Mouse (Mus musculus): ENCODE results near the gene Dync2li1.

Dync2li1 gene

GRCm38 (mm10) chr17:84626276-84626856, at the start of gene Dync2li1:
Gene Dync2li1, plus strand, starts transcription at chr17:84626496.
- peak; percentile 94 for DNase-seq

DNA sequence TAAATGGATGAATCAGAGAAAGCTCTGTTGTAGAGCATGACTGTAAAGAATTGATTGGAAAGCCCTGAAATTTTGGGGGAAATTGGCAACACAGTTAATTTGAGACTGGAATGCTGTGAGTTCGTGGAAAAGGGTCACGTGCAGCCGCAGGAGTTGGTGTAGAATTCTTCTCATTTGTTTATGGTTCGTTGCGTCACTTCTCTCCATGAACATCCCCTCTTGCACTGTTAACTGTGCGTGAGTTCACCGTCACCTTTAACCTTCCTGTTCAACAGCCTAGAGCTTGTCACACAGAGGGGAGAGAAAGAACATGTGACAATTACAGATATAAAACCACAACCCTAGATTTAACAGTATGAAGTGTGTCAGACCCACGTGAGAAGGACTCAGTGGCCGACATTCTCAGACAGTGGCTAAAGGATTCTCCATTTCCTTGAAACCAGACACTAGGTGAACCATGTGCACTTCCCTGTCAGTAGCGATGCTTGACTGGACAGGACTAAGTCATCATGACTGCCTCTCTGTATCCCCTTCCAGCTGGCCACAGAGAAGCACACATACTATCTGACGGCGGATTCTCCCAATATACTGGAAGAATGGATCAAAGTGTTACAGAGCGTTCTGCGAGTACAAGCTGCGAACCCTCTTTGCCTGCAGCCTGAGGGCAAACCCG, 49.5 kb upstream of the Dync2li1 start:
- no peak for DNase-seq

DNA sequence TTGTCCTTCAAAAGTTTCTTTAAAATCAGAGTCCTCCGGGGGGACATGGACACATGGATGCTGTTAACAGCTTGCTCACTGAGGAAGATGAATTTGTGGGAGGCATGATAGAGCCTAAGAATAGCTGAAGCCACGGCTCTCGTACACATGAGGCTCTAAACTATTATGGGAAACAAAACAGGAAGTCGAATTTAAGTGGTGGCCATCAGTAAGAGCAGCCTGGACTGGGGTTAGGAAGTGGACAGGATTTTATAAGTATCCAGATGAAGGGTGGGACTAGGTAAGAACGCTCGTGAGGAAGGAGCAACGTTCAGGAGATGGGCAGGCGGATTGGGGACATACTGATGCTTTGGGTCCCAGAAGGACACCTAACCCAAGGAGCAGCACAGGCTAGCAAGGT, 47.0 kb upstream of the Dync2li1 start:
- DNase-seq, result no peak

GRCm38 (mm10) chr17:84579817-84580216, 46.5 kb upstream of the Dync2li1 start:
- no peak for DNase-seq

DNA sequence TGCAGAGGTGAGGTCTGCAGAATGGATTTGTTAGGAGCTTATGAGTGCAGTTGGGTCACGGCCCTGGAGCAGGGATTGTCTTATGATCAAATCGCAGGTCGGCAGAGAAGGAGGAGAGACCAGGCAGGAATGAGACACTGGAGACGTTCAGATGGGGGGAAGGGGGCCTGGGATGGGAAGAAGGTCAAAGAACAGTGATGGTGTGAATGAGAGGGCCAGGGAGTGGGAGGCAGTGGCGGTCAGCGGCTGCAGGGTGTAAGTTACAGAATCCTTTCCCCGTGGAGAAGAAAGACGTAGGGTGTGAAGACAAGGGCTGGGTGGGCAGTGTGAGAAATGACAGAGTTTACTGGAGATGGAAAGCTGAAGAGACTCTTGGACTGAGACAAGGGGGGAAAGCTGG, 45.5 kb upstream of the Dync2li1 start:
- DNase-seq, result no peak

DNA sequence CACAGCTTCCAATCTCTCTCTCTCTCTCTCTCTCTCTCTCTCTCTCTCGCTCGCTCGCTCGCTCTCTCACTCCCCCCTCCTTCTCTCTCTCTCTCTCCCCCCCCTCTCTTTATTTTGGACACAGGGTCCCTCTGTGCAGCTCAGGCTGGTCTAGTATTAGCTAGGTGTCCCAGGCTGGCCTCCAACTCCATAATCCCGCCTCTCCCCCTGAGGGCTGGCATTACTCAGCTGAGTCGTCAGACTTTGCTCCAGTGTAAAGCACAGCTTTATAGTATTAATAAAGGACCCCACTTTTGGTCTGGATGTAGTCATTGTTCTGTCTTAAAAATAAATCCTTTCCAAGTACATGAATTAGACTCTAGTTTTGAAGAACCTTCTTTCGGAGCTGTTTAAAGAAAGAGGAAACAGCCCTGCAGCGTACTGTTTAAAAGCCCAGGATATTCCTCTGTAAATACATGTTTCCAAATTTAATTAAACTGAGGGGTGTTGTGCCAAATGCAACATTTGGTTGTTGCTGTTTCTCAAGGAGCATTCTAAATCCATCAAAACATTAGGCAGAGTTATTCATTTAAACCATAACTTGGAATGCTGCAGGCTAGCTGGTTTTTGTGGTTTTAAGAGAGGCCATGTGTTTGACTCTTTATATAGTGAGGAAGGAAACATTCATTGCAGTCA, 44.4 kb upstream of the Dync2li1 start:
- DNase-seq, result no peak

GRCm38 (mm10) chr17:84584107-84584506, 42.2 kb upstream of the Dync2li1 start:
- no peak for DNase-seq

- DNase-seq, result peak; percentile 26
These were observed 41.2 kb upstream of the Dync2li1 start for GRCm38 (mm10) chr17:84585104-84585503.

- DNase-seq, result no peak
These were observed 36.2 kb upstream of the Dync2li1 start for GRCm38 (mm10) chr17:84590065-84590464.

DNA sequence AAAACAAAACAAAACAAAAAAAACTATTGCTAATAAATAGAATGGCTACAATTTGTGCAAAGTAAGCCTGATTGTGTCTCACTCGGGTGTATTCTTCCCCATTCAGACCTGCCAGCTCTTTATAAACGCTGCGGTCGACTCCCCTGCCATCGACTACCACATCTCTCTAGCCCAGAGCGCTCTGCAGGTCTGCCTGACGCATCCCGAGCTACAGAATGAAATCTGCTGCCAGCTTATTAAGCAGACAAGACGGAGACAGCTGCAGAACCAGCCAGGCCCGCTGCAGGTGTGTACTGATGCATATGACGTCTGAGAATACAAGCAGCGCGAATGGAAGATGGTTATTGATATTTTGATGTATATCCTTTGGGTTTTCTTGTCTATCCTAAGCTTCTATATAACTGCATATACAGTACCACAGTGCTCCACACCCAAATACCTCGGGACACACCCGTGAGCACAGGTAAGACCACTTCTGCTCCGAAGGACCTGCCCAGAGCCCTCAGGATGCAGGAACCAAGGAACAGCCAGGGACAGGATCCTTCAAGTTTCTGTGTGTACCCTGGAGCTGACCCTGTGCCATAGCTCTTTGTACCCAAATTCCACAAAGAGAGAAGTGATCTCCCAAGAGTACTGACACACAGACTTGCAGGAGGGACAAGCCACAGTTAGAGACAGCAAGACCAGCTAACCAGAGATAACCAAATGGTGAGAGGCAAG, 34.7 kb upstream of the Dync2li1 start:
- DNase-seq, result no peak

DNA sequence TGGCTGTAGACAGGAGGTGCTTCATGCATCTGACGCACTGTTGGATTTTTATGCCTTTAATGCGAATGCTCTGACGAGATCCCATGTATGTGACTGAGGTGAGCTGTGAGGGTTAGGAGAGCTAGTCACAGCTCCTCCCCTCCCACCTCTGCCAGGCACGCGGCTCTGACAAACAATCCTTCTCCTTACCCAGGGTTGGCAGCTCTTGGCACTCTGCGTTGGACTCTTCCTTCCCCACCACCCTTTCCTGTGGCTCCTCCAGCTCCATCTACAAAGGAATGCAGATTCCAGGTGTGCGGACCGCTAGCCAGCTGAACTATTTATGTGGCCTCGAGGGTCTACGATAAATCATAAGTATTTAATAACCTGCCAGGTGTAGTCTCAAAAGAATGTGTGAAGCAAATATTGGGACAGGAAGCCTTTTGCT, 30.3 kb upstream of the Dync2li1 start:
- no peak for DNase-seq

DNA sequence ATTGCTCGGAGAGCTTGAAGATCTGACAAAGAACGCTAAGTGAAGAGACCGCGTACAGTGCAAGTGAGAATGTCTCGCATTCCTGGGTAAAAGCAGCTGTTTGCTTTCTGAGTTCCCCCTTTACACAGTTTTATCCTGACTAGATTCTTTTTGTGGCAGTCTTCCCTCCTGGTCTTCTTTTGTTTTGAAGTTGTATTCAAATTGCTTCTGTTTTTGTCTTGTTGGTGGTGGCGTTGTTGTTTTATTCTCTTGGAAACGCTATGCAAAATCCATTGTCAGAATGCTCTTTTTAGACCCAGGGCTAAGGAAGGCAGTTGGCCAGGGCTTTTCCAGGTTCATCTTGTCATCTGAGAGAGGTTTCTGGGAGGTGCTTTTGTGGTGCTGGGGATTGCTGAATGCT, 29.8 kb upstream of the Dync2li1 start:
- no peak for DNase-seq

GRCm38 (mm10) chr17:84597859-84598258, 28.4 kb upstream of the Dync2li1 start:
- DNase-seq, result no peak

GRCm38 (mm10) chr17:84598928-84599327, 27.4 kb upstream of the Dync2li1 start:
- DNase-seq, result no peak

DNA sequence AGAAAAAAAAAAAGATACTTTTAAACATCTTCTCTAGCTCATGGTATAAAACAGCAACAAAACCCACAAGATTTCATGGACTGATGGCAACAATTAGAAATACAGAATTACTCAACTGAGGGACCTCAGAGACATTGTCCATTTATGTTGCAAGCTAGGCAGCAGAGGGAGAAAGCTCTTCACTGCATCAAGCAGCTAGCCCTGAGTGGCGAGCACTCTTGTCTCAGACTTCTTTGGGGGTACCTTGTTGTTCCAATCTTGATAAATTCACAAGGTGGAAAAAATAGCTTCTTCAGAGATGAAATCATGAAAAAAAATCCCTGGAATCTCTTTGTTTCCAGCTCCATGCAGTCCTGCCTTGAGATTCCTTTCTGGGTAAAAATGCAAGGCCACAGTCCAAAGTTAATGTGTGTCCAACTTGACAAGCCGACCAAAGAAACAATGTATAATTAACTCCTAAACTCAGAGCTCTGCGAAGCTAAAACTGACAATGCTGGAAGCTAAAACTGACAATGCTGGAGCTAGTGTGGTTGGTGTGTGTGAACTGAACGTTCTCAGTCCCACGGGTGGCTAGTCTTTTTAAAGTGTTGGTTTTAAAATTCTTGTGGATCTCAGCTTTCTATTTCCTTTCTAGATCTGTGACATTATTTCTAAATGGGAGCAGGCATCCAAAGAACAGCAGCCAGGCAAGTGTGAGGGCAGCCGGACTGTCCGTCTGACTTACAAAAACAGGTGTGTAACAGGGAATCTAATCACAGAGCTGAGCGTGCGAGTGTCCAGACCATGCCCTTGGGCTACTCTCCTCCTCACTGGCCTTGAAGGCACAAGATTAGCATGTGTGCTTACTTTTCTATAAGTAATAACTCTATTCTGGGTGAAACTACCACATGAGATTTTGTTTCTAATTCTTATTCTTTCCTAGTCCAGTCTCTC, 26.0 kb upstream of the Dync2li1 start:
- no peak for DNase-seq

GRCm38 (mm10) chr17:84601805-84602204, 24.5 kb upstream of the Dync2li1 start:
- DNase-seq, result no peak

DNA sequence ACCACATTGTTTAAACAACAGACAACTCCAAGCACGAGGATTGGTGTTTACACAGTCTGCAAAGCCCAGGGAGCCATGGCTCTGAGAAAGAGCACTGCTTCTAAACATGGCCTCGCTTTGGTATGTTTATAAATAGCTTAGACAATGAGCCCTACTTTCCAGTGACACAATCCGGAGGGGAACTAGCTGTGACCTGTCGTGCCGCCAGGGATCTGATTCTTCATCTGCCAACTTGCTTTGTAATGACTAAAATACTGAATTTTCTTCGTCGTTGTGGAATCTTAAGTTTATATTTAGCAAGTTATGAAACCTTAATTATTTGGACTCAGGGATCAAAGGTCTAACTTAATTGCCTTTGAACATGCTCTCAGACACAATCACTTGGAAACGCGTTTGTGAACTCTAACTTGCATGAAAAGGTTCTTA, 23.1 kb upstream of the Dync2li1 start:
- no peak for DNase-seq

- DNase-seq, result no peak
These were observed 22.4 kb upstream of the Dync2li1 start for GRCm38 (mm10) chr17:84603709-84604420.

GRCm38 (mm10) chr17:84606976-84607375, 19.3 kb upstream of the Dync2li1 start:
- no peak for DNase-seq

DNA sequence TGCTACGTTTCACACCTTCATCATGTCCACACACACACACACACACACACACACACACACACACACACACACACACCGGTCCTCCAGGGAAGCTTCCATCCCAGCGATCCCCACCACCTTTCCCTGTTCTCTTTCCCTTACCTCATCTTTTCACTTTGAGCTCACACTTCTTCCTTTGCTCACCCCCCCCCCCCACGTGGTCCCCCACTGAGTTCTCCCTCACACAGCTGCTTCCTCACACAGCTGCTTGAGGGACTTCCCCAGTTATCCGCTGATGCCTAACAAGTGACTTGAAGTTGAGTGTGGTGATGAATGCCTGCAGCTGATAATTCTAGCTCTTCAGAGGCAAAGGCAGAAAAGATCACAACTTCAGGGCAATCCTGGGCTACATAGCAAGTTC, 18.7 kb upstream of the Dync2li1 start:
- DNase-seq, result no peak

DNA sequence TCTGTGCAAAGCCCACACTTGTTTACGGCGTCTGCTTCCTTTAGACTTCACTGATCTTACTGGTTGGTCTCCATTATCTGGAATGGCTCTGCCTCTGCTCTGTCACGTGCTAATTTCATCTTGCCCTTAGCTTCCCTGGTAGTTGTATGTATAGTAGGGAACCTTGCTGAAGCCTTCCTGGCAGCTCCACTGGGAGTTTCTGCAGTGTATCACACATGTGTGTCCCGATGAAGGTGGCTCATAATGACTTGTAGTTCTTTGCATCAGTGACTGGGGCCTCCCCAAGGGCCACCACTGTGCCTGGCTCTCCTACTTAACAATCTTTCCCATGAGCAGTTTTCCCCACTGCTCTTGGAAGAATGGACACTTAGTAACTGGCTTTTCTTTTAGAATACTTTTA, 17.7 kb upstream of the Dync2li1 start:
- DNase-seq, result no peak

GRCm38 (mm10) chr17:84611500-84611899, 14.8 kb upstream of the Dync2li1 start:
- no peak for DNase-seq

All from right cerebral cortex, postnatal 14 days (tissue).